Mouse (Mus musculus) testis, adult 2 months (tissue): ENCODE results near the gene Gm10638. TPM values are rescaled to one million over a fixed set of nuclear protein-coding genes. Genes with fewer than 3 reads are reported as not detected.

Source experiments
- H3K27ac ChIP-seq: fragments of 200-500 bp; 2 replicates; pipeline ENCODE4 v1.5.1; 2012; ENCODE audit warnings: low read depth, low read length; ENCODE audit not compliant: control insufficient read depth, insufficient read depth
- H3K27me3 ChIP-seq: fragments of 200-500 bp; 2 replicates; pipeline ENCODE4 v1.6.1; 2012; ENCODE audit warnings: mild to moderate bottlenecking, low read length, moderate library complexity; ENCODE audit not compliant: control insufficient read depth, insufficient read depth
- H3K36me3 ChIP-seq: fragments of 200-500 bp; 2 replicates; pipeline ENCODE4 v1.6.1; 2012; ENCODE audit warnings: mild to moderate bottlenecking, low read length; ENCODE audit not compliant: control insufficient read depth, insufficient read depth
- H3K4me1 ChIP-seq: fragments of 200-500 bp; 2 replicates; pipeline ENCODE4 v1.6.1; 2012; ENCODE audit warnings: low read length; ENCODE audit not compliant: control insufficient read depth, insufficient read depth
- H3K4me3 ChIP-seq: fragments of 200-500 bp; 2 replicates; pipeline ENCODE4 v1.5.1; 2012; ENCODE audit warnings: low read depth, mild to moderate bottlenecking, low read length, moderate library complexity, mixed read lengths; ENCODE audit not compliant: control insufficient read depth
- CTCF ChIP-seq: fragments of 200-500 bp; IDR thresholded peaks from 2 replicates; pipeline ENCODE4 v1.5.1; 2012; ENCODE audit warnings: low read depth, mild to moderate bottlenecking, inconsistent platforms, low read length, moderate library complexity; ENCODE audit not compliant: control insufficient read depth, insufficient read depth, insufficient replicate concordance
- POLR2A ChIP-seq: fragments of 200-500 bp; IDR thresholded peaks from 2 replicates; pipeline ENCODE4 v1.6.1; 2012; ENCODE audit warnings: low read depth, mild to moderate bottlenecking, inconsistent platforms, low read length, moderate library complexity; ENCODE audit not compliant: control insufficient read depth
- polyA plus RNA-seq: library from polyadenylated mRNA; depleted of rRNA; stranded (reverse); fragments of >200 nt; gene quantifications from 2 replicates; pipeline ENCODE4 v1.2.3, GENCODE M21; 2012

The Gm10638 gene
- polyA plus RNA-seq, 1 experiment: 248 TPM

GRCm38 (mm10) chr8:86707873-86708272, 37.6 kb upstream of the Gm10638 start:
- H3K4me3 ChIP-seq: no peak overlapping the region
- H3K4me1 ChIP-seq: no peaks in the 10 kb centered on the region
- TF ChIP-seq CTCF (no peak), POLR2A (no peak)
- H3K36me3 ChIP-seq: no peaks in the 10 kb centered on the region
- H3K27me3 ChIP-seq: no peaks in the 10 kb centered on the region
- H3K27ac ChIP-seq: no peak overlapping the region

GRCm38 (mm10) chr8:86712594-86712993, 32.9 kb upstream of the Gm10638 start:
- Histone ChIP-seq H3K36me3 (no peaks in the 10 kb centered on the region; the same call in 1 of the 2 replicates), H3K27ac (no peak overlapping the region), H3K4me3 (no peak overlapping the region), H3K4me1 (no peaks in the 10 kb centered on the region), H3K27me3 (no peaks in the 10 kb centered on the region)
- no peak for TF ChIP-seq POLR2A
- TF ChIP-seq CTCF: no peak

- H3K4me1 ChIP-seq: no peaks in the 10 kb centered on the region
- no peaks in the 10 kb centered on the region; the same call in 1 of the 2 replicates for H3K36me3 ChIP-seq
- no peak for TF ChIP-seq CTCF
- TF ChIP-seq POLR2A: no peak
- H3K27ac ChIP-seq: no peak overlapping the region
- no peaks in the 10 kb centered on the region for H3K27me3 ChIP-seq
- H3K4me3 ChIP-seq: no peak overlapping the region
These were observed 31.9 kb upstream of the Gm10638 start for GRCm38 (mm10) chr8:86713407-86714188.

GRCm38 (mm10) chr8:86718332-86718994, 27.0 kb upstream of the Gm10638 start:
- H3K27me3 ChIP-seq: no peaks in the 10 kb centered on the region
- H3K36me3 ChIP-seq: no peaks in the 10 kb centered on the region

GRCm38 (mm10) chr8:86719368-86719767, 26.1 kb upstream of the Gm10638 start:
- TF ChIP-seq POLR2A (no peak), CTCF (no peak)
- no peak overlapping the region for H3K4me3 ChIP-seq
- H3K36me3 ChIP-seq: no peaks in the 10 kb centered on the region
- H3K27me3 ChIP-seq: no peaks in the 10 kb centered on the region
- H3K27ac ChIP-seq: no peak overlapping the region
- H3K4me1 ChIP-seq: no peaks in the 10 kb centered on the region

More at GRCm38 (mm10) chr8:86718332-86718994, 27.0 kb upstream of the Gm10638 start:
- H3K4me1 ChIP-seq: no peaks in the 10 kb centered on the region
- H3K27ac ChIP-seq: no peak overlapping the region
- no peak overlapping the region for H3K4me3 ChIP-seq
- TF ChIP-seq CTCF (no peak), POLR2A (no peak)

- TF ChIP-seq POLR2A: no peak
- no peak for TF ChIP-seq CTCF
- H3K36me3 ChIP-seq: no peaks in the 10 kb centered on the region
- no peaks in the 10 kb centered on the region for H3K4me1 ChIP-seq
- no peak overlapping the region for H3K27ac ChIP-seq
- no peaks in the 10 kb centered on the region for H3K27me3 ChIP-seq
- H3K4me3 ChIP-seq: no peak overlapping the region
These were observed 24.6 kb upstream of the Gm10638 start for GRCm38 (mm10) chr8:86720756-86721459.

- Histone ChIP-seq H3K36me3 (no peaks in the 10 kb centered on the region), H3K27me3 (no peaks in the 10 kb centered on the region), H3K4me3 (no peak overlapping the region), H3K4me1 (no peaks in the 10 kb centered on the region), H3K27ac (no peak overlapping the region)
- TF ChIP-seq CTCF (no peak), POLR2A (no peak)
These were observed 24.0 kb upstream of the Gm10638 start for GRCm38 (mm10) chr8:86721490-86721889.
